In genomic region chr5:111669139-111669538, GRCm38 (mm10) we compare ENCODE assay signal across 17 mouse cellular contexts.
"Had no signal": no experiment of that assay in that cellular context is flagged by ENCODE, and none has a peak within 500 bp of the region (broad histone marks: within the 10 kb centered on the region; RNA-seq: fewer than 3 reads in every experiment).

No protein-coding gene starts in this region.

- DNase-seq: lung, adult 18-20 months; lung, embryonic 14.5 days; lung, postnatal 14 days; lung, postnatal 4 days; midbrain, embryonic 14.5 days; retina, postnatal 1 day; right cerebral cortex, adult 18-20 months; thymus, adult 18-20 months; thymus, postnatal 14 days; thymus, postnatal 36 days had no signal

- H3K9me3 ChIP-seq: liver, embryonic 12.5 days had no signal

- H3K36me3 ChIP-seq: liver, embryonic 12.5 days; midbrain, embryonic 10.5 days; neural tube, embryonic 13.5 days had no signal

- H3K4me3 ChIP-seq: liver, embryonic 12.5 days; midbrain, embryonic 10.5 days; midbrain, embryonic 12.5 days; myocyte; neural tube, embryonic 13.5 days had no signal

- H3K4me1 ChIP-seq: liver, embryonic 12.5 days had no signal

- ATAC-seq: liver, embryonic 12.5 days; midbrain, embryonic 16.5 days had no signal

- H3K9ac ChIP-seq: liver, embryonic 12.5 days; liver, embryonic 14.5 days; lung, embryonic 14.5 days; midbrain, embryonic 12.5 days; neural tube, embryonic 13.5 days had no signal

- H3K4me2 ChIP-seq: liver, embryonic 12.5 days; lung, embryonic 14.5 days; midbrain, embryonic 12.5 days; neural tube, embryonic 13.5 days had no signal

- H3K27ac ChIP-seq: liver, embryonic 12.5 days; liver, embryonic 14.5 days; midbrain, embryonic 10.5 days; midbrain, embryonic 12.5 days; neural tube, embryonic 13.5 days had no signal
